Mouse (Mus musculus) Muller cell, postnatal 12 days (primary cell): ENCODE data around the gene Adamtsl2.
A peak's percentile ranks its signal among the peaks of the same experiment; 100 is the strongest.

Experiments
- DNase-seq: peaks from one replicate; pipeline ENCODE4 v3.0.0-alpha.2; 2015; ENCODE audit errors: inconsistent ontology term

The Adamtsl2 gene

GRCm38 (mm10) chr2:27114169-27114568 lies 35.0 kb downstream of the Adamtsl2 start:
- no peak for DNase-seq

- DNase-seq, result no peak
Measured at GRCm38 (mm10) chr2:27118452-27118851, 39.3 kb downstream of the Adamtsl2 start.

- DNase-seq, result no peak
Measured at GRCm38 (mm10) chr2:27119766-27120165, 40.6 kb downstream of the Adamtsl2 start.

GRCm38 (mm10) chr2:27120241-27120641 lies 41.1 kb downstream of the Adamtsl2 start:
- no peak for DNase-seq

GRCm38 (mm10) chr2:27121626-27122355 lies 42.6 kb downstream of the Adamtsl2 start:
- no peak for DNase-seq

- DNase-seq, result peak; percentile 7
Measured at GRCm38 (mm10) chr2:27122578-27122977, 43.4 kb downstream of the Adamtsl2 start.

GRCm38 (mm10) chr2:27123121-27123520 lies 43.9 kb downstream of the Adamtsl2 start:
- no peak for DNase-seq

- DNase-seq, result no peak
Measured at GRCm38 (mm10) chr2:27125979-27126378, 46.8 kb downstream of the Adamtsl2 start.

GRCm38 (mm10) chr2:27126496-27126895 lies 47.3 kb downstream of the Adamtsl2 start:
- no peak for DNase-seq

GRCm38 (mm10) chr2:27128990-27129389 lies 49.8 kb downstream of the Adamtsl2 start:
- no peak for DNase-seq

GRCm38 (mm10) chr2:27135935-27136334 lies 56.8 kb downstream of the Adamtsl2 start:
- DNase-seq, result no peak

GRCm38 (mm10) chr2:27136336-27136735 lies 57.2 kb downstream of the Adamtsl2 start:
- no peak for DNase-seq

- no peak for DNase-seq
Measured at GRCm38 (mm10) chr2:27136789-27137188, 57.6 kb downstream of the Adamtsl2 start.

GRCm38 (mm10) chr2:27138356-27138755 lies 59.2 kb downstream of the Adamtsl2 start:
- DNase-seq, result no peak

GRCm38 (mm10) chr2:27141950-27142693 lies 62.9 kb downstream of the Adamtsl2 start, which contains the start of gene Fam163b:
Fam163b (minus strand) TSS chr2:27142491.
- DNase-seq, result peak; percentile 69

GRCm38 (mm10) chr2:27144957-27145356 lies 65.8 kb downstream of the Adamtsl2 start:
- no peak for DNase-seq

GRCm38 (mm10) chr2:27146840-27147239 lies 67.7 kb downstream of the Adamtsl2 start:
- no peak for DNase-seq

- DNase-seq, result no peak
Measured at GRCm38 (mm10) chr2:27149457-27149856, 70.3 kb downstream of the Adamtsl2 start.

- DNase-seq, result no peak
Measured at GRCm38 (mm10) chr2:27154466-27155185, 75.4 kb downstream of the Adamtsl2 start.

GRCm38 (mm10) chr2:27156596-27156995 lies 77.4 kb downstream of the Adamtsl2 start:
- no peak for DNase-seq
